Mouse (Mus musculus) neural tube, embryonic 14.5 days (tissue): Measurements from ENCODE around the gene Ppp1r1b. TPM values are rescaled to one million over a fixed set of nuclear protein-coding genes. Genes with fewer than 3 reads are reported as not detected.

Source experiments
- ATAC-seq: fragments of 200-750 bp; cut with Nextera tagmentation; 2 replicates; pipeline ENCODE4 v1.8.0; 2017; ENCODE audit warnings: low read depth, mild to moderate bottlenecking, moderate TSS enrichment, moderate library complexity
- H3K27ac ChIP-seq: fragments of 300-500 bp; sonication (generic); 2 replicates; pipeline ENCODE4 v1.5.1; 2014; ENCODE audit warnings: low read depth, mild to moderate bottlenecking, control low read depth, low read length, moderate library complexity, mixed read lengths
- H3K27me3 ChIP-seq: fragments of 300-500 bp; sonication (generic); 2 replicates; pipeline ENCODE4 v1.6.1; 2014; ENCODE audit warnings: low read length; ENCODE audit not compliant: control insufficient read depth, insufficient read depth
- H3K36me3 ChIP-seq: fragments of 300-500 bp; sonication (generic); 2 replicates; pipeline ENCODE4 v1.6.1; 2014; ENCODE audit warnings: low read length, mixed read lengths; ENCODE audit not compliant: control insufficient read depth, insufficient read depth
- H3K4me1 ChIP-seq: fragments of 300-500 bp; sonication (generic); 2 replicates; pipeline ENCODE4 v1.6.1; 2014; ENCODE audit warnings: low read length; ENCODE audit not compliant: control insufficient read depth, insufficient read depth
- H3K4me2 ChIP-seq: fragments of 300-500 bp; sonication (generic); 2 replicates; pipeline ENCODE4 v1.6.1; 2014; ENCODE audit warnings: mild to moderate bottlenecking, low read depth, low read length, control low read depth
- H3K4me3 ChIP-seq: fragments of 300-500 bp; sonication (generic); 2 replicates; pipeline ENCODE4 v1.5.1; 2014; ENCODE audit warnings: low read depth, low read length, control low read depth, mixed read lengths
- H3K9ac ChIP-seq: fragments of 300-500 bp; sonication (generic); replicated peaks from 2 replicates; pipeline ENCODE4 v1.6.1; 2014; ENCODE audit warnings: low read depth, mild to moderate bottlenecking, control low read depth, low read length, mixed read lengths
- H3K9me3 ChIP-seq: fragments of 300-500 bp; sonication (generic); 2 replicates; pipeline ENCODE4 v1.6.1; 2016; ENCODE audit warnings: low read length; ENCODE audit not compliant: control insufficient read depth
- WGBS: fragments of 180-500 bp; shearing (Covaris S2); extraction: QIAGEN DNeasy Blood & Tissue Kit; methylation state at CpG from one replicate; pipeline ENCODE4 v1.1.7; 2014; 5-methylcytosine and 5-hydroxymethylcytosine counted together
- polyA plus RNA-seq: library from polyadenylated mRNA; unstranded; fragments of >200 nt; fragmentation: Nextera tagmentation; extraction: Ambion mirVana; gene quantifications from 2 replicates; pipeline ENCODE4 v1.2.1, GENCODE M21; 2014

The Ppp1r1b gene
- polyA plus RNA-seq, 1 experiment from 2014 or later: 2.4 TPM

DNA sequence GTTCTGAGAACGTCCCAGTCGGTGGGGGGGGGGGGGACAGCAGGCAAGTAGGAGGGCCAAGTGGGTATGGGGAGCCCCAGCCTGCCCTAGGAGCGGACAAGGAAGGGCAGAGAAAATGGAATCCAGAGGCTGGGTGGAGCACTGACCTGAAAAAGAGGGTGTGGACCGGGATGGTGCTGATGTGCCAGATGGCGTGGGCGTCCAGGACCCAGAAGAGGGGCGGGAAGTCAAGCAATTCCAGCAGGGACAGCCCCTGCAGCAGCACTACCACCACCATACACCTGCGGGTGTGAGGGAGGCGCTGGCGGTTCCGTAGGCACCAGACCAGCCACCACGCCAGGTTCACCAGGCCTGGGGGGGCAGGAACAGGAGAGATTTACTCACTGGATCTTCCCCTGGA lies 41.9 kb downstream of the Ppp1r1b start:
- H3K36me3 ChIP-seq: no peaks in the 10 kb centered on the region
- H3K9me3 ChIP-seq: no peaks in the 10 kb centered on the region
- no peak overlapping the region for H3K4me2 ChIP-seq
- no peak overlapping the region for H3K4me3 ChIP-seq
- H3K27me3 ChIP-seq: peaks cover 12% of the 10 kb centered on the region; the same call in 1 of the 2 replicates
- WGBS: 78% methylated on average over 12 of the region's 12 CpGs
- H3K27ac ChIP-seq: no peak overlapping the region
- no peak overlapping the region for H3K9ac ChIP-seq
- H3K4me1 ChIP-seq: no peaks in the 10 kb centered on the region
- no peak for ATAC-seq

- no peaks in the 10 kb centered on the region for H3K9me3 ChIP-seq
- no peak overlapping the region for H3K27ac ChIP-seq
- ATAC-seq: no peak
- H3K36me3 ChIP-seq: no peaks in the 10 kb centered on the region
- no peak overlapping the region for H3K4me2 ChIP-seq
- H3K4me1 ChIP-seq: no peaks in the 10 kb centered on the region
- 20% methylated on average over 7 of the region's 8 CpGs for WGBS
- no peak overlapping the region for H3K4me3 ChIP-seq
- peaks cover 12% of the 10 kb centered on the region; the same call in 1 of the 2 replicates for H3K27me3 ChIP-seq
- no peak overlapping the region for H3K9ac ChIP-seq
Measured at GRCm38 (mm10) chr11:98392034-98392433, 43.8 kb downstream of the Ppp1r1b start.

DNA sequence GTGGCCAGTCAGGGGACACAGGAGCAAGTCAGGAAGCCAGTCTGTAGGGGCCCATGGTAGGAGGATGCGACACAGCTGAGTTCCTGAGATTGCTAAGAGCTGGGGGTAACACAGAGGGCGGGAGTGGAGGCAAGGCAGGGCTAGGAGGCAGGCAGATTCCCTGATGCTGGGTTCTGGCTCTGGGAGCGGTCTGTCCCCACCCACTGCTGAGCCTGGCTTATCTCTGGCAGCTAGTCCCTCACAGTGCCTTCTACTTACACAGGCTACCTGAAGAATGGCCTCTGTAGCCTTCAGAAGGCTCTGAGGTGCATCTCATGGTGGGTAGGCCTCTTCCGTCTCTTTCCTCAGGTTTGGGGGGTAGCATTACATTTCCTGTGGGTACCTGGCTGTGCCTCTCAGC lies 44.4 kb downstream of the Ppp1r1b start:
- WGBS: 63% methylated on average over 4 of the region's 4 CpGs
- H3K9me3 ChIP-seq: no peaks in the 10 kb centered on the region
- H3K4me3 ChIP-seq: no peak overlapping the region
- no peak overlapping the region for H3K27ac ChIP-seq
- no peaks in the 10 kb centered on the region for H3K36me3 ChIP-seq
- peaks cover 6% of the 10 kb centered on the region; the same call in 1 of the 2 replicates for H3K27me3 ChIP-seq
- H3K9ac ChIP-seq: no peak overlapping the region
- no peaks in the 10 kb centered on the region for H3K4me1 ChIP-seq
- no peak for ATAC-seq
- H3K4me2 ChIP-seq: no peak overlapping the region

- H3K36me3 ChIP-seq: no peaks in the 10 kb centered on the region
- no peak overlapping the region for H3K27ac ChIP-seq
- H3K4me2 ChIP-seq: no peak overlapping the region
- no peaks in the 10 kb centered on the region for H3K27me3 ChIP-seq
- no peaks in the 10 kb centered on the region for H3K9me3 ChIP-seq
- H3K4me3 ChIP-seq: no peak overlapping the region
- WGBS: 79% methylated on average over 6 of the region's 6 CpGs
- H3K9ac ChIP-seq: no peak overlapping the region
- no peak for ATAC-seq
- H3K4me1 ChIP-seq: no peaks in the 10 kb centered on the region
Measured at GRCm38 (mm10) chr11:98393317-98393716, 45.1 kb downstream of the Ppp1r1b start.

DNA sequence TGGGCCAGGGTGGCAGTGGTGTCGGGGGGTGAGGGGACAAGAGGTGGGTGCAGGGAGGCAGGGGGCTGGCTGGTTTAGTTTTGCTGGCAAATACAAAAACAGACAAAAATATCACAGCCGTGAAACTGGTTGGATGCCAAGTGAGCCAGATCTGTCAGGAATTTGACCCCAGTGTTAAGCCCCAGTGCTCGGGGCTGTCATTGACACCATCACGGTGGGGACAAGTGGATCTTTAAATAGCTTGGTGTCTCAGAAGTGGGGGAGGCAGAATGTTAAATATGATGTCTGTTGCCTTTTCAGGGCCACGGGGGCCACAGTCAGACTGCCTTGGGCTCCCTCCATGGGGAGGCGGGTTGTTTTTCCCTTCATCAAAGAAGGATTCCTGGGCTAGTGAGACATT lies 46.1 kb downstream of the Ppp1r1b start:
- ATAC-seq: no peak
- no peak overlapping the region for H3K4me3 ChIP-seq

GRCm38 (mm10) chr11:98395041-98395440 lies 46.8 kb downstream of the Ppp1r1b start:
- Histone ChIP-seq H3K4me2 (no peak overlapping the region), H3K9ac (no peak overlapping the region), H3K9me3 (no peaks in the 10 kb centered on the region), H3K4me1 (no peaks in the 10 kb centered on the region), H3K36me3 (no peaks in the 10 kb centered on the region), H3K27ac (no peak overlapping the region), H3K27me3 (no peaks in the 10 kb centered on the region), H3K4me3 (no peak overlapping the region)
- WGBS: 58% methylated on average over 4 of the region's 4 CpGs
- no peak for ATAC-seq

More for the DNA sequence above, 46.1 kb downstream of the Ppp1r1b start:
- H3K36me3 ChIP-seq: no peaks in the 10 kb centered on the region
- WGBS: 68% methylated on average over 6 of the region's 6 CpGs
- H3K4me1 ChIP-seq: no peaks in the 10 kb centered on the region
- no peak overlapping the region for H3K27ac ChIP-seq
- no peak overlapping the region for H3K9ac ChIP-seq
- H3K9me3 ChIP-seq: no peaks in the 10 kb centered on the region
- no peak overlapping the region for H3K4me2 ChIP-seq
- H3K27me3 ChIP-seq: no peaks in the 10 kb centered on the region

- WGBS: 91% methylated on average over 7 of the region's 7 CpGs
- H3K27me3 ChIP-seq: no peaks in the 10 kb centered on the region
Measured at GRCm38 (mm10) chr11:98397946-98398345, 49.7 kb downstream of the Ppp1r1b start.

DNA sequence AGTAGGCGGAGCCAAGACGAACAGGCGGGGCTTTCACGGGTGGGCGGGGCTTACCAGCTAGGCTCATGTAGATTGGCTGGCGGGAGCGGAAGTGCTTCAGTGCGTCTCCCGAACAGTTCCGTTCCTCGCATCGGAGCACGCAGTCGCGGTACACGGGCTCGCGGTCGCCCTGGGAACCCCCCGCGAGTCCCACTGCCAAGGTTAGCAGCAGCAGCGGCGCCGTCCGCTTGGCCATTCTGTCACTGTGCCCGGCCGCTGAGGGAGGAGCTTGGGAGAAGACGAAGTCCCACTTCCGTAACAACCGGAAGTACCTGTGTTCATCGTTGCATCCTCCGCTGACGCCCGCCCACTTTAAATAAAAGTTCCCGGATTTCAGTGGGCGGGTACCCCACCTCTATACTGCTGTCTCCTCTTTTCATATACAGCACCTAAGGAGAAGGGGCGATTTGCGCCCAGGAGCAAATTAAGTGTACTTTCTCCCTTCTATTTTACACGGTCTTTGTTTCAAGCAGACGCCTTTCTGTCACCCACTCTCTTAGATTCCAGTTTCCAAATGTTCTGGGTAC lies 52.0 kb downstream of the Ppp1r1b start, which contains the start of gene Pgap3:
TSS of gene Pgap3 (minus strand) at position 330 of the 566 bp plus-strand sequence.
- Histone ChIP-seq H3K9me3 (no peaks in the 10 kb centered on the region), H3K4me3 (peak within 1 kb of the TSS; percentile 50), H3K4me1 (peaks cover 6% of the 10 kb centered on the region; the same call in 1 of the 2 replicates), H3K27ac (peak within 1 kb of the TSS; percentile 90), H3K4me2 (peak within 1 kb of the TSS; percentile 79), H3K36me3 (no peaks in the 10 kb centered on the region), H3K27me3 (no peaks in the 10 kb centered on the region), H3K9ac (peak within 1 kb of the TSS; percentile 69)
- under 1% methylated on average over 40 of the region's 40 CpGs for WGBS
- peak; percentile 93 for ATAC-seq

More at GRCm38 (mm10) chr11:98397946-98398345, 49.7 kb downstream of the Ppp1r1b start:
- Histone ChIP-seq H3K9me3 (no peaks in the 10 kb centered on the region), H3K4me1 (peaks cover 6% of the 10 kb centered on the region; the same call in 1 of the 2 replicates), H3K4me2 (no peak overlapping the region), H3K4me3 (no peak overlapping the region), H3K9ac (no peak overlapping the region), H3K36me3 (no peaks in the 10 kb centered on the region), H3K27ac (no peak overlapping the region)
- no peak for ATAC-seq

DNA sequence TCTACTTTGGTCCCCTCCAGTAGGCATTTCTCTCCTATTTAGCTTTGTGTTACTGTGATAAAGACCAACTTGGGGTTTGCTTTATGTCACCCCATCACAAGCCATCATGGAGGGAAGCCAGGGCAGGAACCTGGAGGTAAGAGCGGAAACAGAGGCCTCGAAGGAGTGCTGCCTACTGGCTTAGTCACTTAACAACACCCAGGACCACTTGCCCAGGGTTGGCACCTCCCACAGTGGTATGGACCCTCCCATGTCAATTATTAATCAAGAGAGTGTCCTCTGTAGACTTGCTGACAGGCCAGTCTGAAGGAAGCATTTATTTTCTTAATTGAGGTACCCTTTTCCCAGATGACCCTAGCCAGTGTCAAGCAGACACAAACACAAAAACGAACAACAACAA lies 52.6 kb downstream of the Ppp1r1b start:
- Histone ChIP-seq H3K36me3 (no peaks in the 10 kb centered on the region), H3K27me3 (no peaks in the 10 kb centered on the region), H3K4me3 (peak overlapping the region; percentile 50), H3K4me1 (peaks cover 6% of the 10 kb centered on the region; the same call in 1 of the 2 replicates), H3K9me3 (no peaks in the 10 kb centered on the region), H3K4me2 (peak overlapping the region; percentile 79), H3K27ac (peak overlapping the region; percentile 90), H3K9ac (peak overlapping the region; percentile 69)
- ATAC-seq: no peak; the same call in 1 of the 2 replicates
- 56% methylated on average over 3 of the region's 3 CpGs for WGBS
